Mouse (Mus musculus): Measurements from ENCODE around the gene Gcm2.

DNA sequence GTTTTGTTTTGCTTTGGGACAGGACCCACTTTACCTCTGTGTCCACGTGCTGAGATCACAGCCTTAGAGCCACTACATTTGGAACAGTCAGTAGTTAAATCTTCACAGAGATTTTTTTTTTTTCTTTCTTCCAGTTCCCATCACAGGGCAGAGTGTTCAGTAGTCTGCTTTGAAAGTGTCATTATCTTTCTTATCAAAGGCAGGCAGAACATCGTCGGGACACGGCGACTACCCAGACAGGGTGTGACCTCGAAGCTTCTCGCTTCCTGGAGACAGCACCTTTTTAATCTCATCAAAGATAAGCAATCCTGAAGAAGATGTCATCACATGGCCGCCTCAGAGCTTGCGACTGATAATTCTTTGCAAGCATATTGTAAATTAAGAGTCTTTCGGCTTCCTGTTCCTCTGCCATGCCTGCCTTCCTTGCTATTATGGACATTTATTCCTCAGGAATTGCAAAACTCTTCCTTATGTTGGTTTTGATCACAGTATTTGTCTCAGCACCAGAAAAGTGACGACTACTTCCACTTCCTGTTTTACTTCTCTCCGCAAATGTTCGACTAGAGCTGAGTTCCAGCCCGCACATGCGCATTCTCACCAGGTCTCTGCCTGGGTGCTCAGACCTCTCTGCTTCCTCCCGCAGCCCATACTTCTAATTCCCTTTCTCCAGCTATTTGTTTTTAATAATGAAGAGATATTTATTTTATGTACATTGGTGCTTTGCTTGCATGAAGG lies 13.3 kb downstream of the Gcm2 start:
- TF ChIP-seq POLR2A (IDR thresholded peaks at IDR 0.05; ENCODE audit: control insufficient read depth, low read depth, low read length): no peak
- no peak for TF ChIP-seq CTCF (IDR thresholded peaks at IDR 0.05; ENCODE audit: control insufficient read depth, insufficient read depth, insufficient replicate concordance, low read depth, low read length)
